Mouse (Mus musculus) heart, postnatal 0 days (tissue): ENCODE data around the gene Cant1.

Experiments
- CTCF ChIP-seq: IDR thresholded peaks from 2 replicates; pipeline ENCODE4 v1.5.1; 2016; ENCODE audit warnings: antibody characterized with exemption, control low read depth, low read depth
- EP300 ChIP-seq: IDR thresholded peaks from 2 replicates; pipeline ENCODE4 v1.6.1; 2016; ENCODE audit warnings: antibody characterized with exemption, low read depth

GRCm38 (mm10) chr11:118409106-118410072 lies 9.5 kb downstream of the Cant1 start:
- TF ChIP-seq CTCF = no peak
- TF ChIP-seq EP300 = no peak
